Mouse (Mus musculus): ENCODE data around the gene Sdad1. TPM values are rescaled to one million over a fixed set of nuclear protein-coding genes. Genes with fewer than 3 reads are reported as not detected.

Sdad1 gene
- total and polyA plus RNA-seq, 3 experiments: 43.6 to 72.9 (median 63.7) TPM

- TF ChIP-seq USF1 (IDR thresholded peaks at IDR 0.05; ENCODE audit: low read depth, low read length) (no peak), POLR2A (IDR thresholded peaks at IDR 0.05; ENCODE audit: low read depth, low read length) (0 out of 2 replicates have a peak, but pooled peaks have one; percentile 24), NELFE (IDR thresholded peaks at IDR 0.05; ENCODE audit: low read depth, low read length) (no peak; the same call in 1 of the 2 replicates), E2F4 (IDR thresholded peaks at IDR 0.05; ENCODE audit: insufficient replicate concordance, low read depth, low read length) (peak; percentile 88; the same call in 1 of the 2 replicates), MEF2A (IDR thresholded peaks at IDR 0.05; ENCODE audit: borderline replicate concordance, low read depth, low read length) (peak; percentile 88), HCFC1 (IDR thresholded peaks at IDR 0.05; ENCODE audit: low read depth, low read length) (peak; percentile 42; the same call in 1 of the 2 replicates), SIN3A (IDR thresholded peaks at IDR 0.05; ENCODE audit: low read length) (peak; percentile 91; the same call in 1 of the 2 replicates)
Observed at GRCm38 (mm10) chr5:92348794-92349413, 38.6 kb upstream of the Sdad1 start, which contains the start of gene Cxcl10 (continued).

DNA sequence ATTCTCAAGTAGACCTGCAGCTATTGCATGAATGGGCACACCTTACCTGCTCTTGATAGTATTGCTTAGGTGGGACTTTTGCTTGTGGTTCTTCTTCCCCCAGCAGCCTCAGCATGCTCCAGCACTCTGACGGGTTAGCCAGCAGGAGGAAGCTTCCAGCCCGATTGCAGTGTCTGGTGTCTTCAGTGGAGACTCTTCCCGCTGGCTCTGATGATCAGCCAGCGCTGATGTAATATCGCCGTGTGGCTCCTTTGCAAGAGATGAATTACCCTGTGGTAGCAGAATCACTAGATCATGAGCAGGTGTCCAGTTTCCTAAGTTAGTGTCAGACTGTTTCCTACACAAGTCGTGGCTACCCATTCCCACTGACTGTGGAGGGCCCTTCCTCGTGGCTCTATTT, 34.7 kb upstream of the Sdad1 start:
- peaks cover 0 to 10% of the 10 kb centered on the region in 2 experiments for H3K36me3 ChIP-seq (replicated peaks in 1 of 2; ENCODE audit: control insufficient read depth in 1 of 2, insufficient read depth in 1 of 2, low read length in 1 of 2)
- DNase-seq (ENCODE audit: extremely low read depth): no peak
- no peaks in the 10 kb centered on the region for H3K27me3 ChIP-seq (replicated peaks)
- H3K27ac ChIP-seq (ENCODE audit: insufficient read depth, low read depth): no peak overlapping the region
- H3K4me3 ChIP-seq (replicated peaks in 1 of 3; ENCODE audit: low read depth in 2 of 3, low read length in 2 of 3, poor library complexity in 1 of 3): no peak overlapping the region
- peaks cover 17 to 39% of the 10 kb centered on the region in 2 experiments for H3K4me1 ChIP-seq (ENCODE audit: control insufficient read depth in 1 of 2, insufficient read depth in 2 of 2)
- TF ChIP-seq RCOR1 (conservative IDR thresholded peaks at IDR 0.05; ENCODE audit: low read depth, low read length) (no peak), BHLHE40 (IDR thresholded peaks at IDR 0.05; ENCODE audit: low read depth, low read length) (no peak), MAZ (IDR thresholded peaks at IDR 0.05; ENCODE audit: low read depth, low read length) (no peak), HCFC1 (IDR thresholded peaks at IDR 0.05; ENCODE audit: low read depth, low read length) (no peak), NELFE (IDR thresholded peaks at IDR 0.05; ENCODE audit: low read depth, low read length) (no peak), CTCF (conservative IDR thresholded peaks at IDR 0.05 in 1 of 2, IDR thresholded peaks at IDR 0.05 in 1 of 2; ENCODE audit: low read depth in 2 of 2, low read length in 2 of 2) (no peak), CHD1 (IDR thresholded peaks at IDR 0.05; ENCODE audit: low read depth, low read length) (no peak), ZC3H11A (IDR thresholded peaks at IDR 0.05; ENCODE audit: low read depth, low read length) (no peak), POLR2AphosphoS2 (IDR thresholded peaks at IDR 0.05; ENCODE audit: low read depth, low read length) (no peak), SIN3A (IDR thresholded peaks at IDR 0.05; ENCODE audit: low read length) (no peak), USF2 (conservative IDR thresholded peaks at IDR 0.05; ENCODE audit: low read depth, low read length) (no peak), TBP (conservative IDR thresholded peaks at IDR 0.05; ENCODE audit: low read depth, low read length) (no peak)
- H3K79me2 ChIP-seq (replicated peaks; ENCODE audit: control insufficient read depth, extremely low read depth, insufficient read depth, poor library complexity, severe bottlenecking): no peaks in the 10 kb centered on the region
- no peak overlapping the region for H3K4me2 ChIP-seq (ENCODE audit: insufficient read depth, low read depth, poor library complexity, severe bottlenecking)
- no peaks in the 10 kb centered on the region for H3K9me3 ChIP-seq (replicated peaks; ENCODE audit: low read length)
- in situ Hi-C loops (cut with MboI; ENCODE audit: low pct_ligation_motif_present, low pct_unique_long_range_greater_than_20kb, low sequenced_read_pairs) (no loop called here), dilution Hi-C loops (cut with MboI; ENCODE audit: extremely low pct_ligation_motif_present, extremely low pct_unique_long_range_greater_than_20kb, low sequenced_read_pairs) (no loop called here)
- H3K9ac ChIP-seq (ENCODE audit: insufficient read depth, low read depth): no peak overlapping the region

- Histone ChIP-seq H3K27me3 (replicated peaks) (no peaks in the 10 kb centered on the region), H3K79me2 (replicated peaks; ENCODE audit: control insufficient read depth, extremely low read depth, insufficient read depth, poor library complexity, severe bottlenecking) (no peaks in the 10 kb centered on the region), H3K36me3 (replicated peaks in 1 of 2; ENCODE audit: control insufficient read depth in 1 of 2, insufficient read depth in 1 of 2, low read length in 1 of 2) (no peaks in the 10 kb centered on the region), H3K9me3 (replicated peaks; ENCODE audit: low read length) (no peaks in the 10 kb centered on the region), H3K9ac (ENCODE audit: insufficient read depth, low read depth) (no peak overlapping the region), H3K4me1 (ENCODE audit: control insufficient read depth in 1 of 2, insufficient read depth in 2 of 2) (peaks cover 3 to 6% of the 10 kb centered on the region in 2 experiments; a peak in 2 of 4 replicates), H3K4me2 (ENCODE audit: insufficient read depth, low read depth, poor library complexity, severe bottlenecking) (no peak overlapping the region), H3K27ac (ENCODE audit: insufficient read depth, low read depth) (no peak overlapping the region), H3K4me3 (replicated peaks in 1 of 3; ENCODE audit: low read depth in 2 of 3, low read length in 2 of 3, poor library complexity in 1 of 3) (no peak overlapping the region)
- in situ Hi-C loops (cut with MboI; ENCODE audit: low pct_ligation_motif_present, low pct_unique_long_range_greater_than_20kb, low sequenced_read_pairs) (no loop called here), dilution Hi-C loops (cut with MboI; ENCODE audit: extremely low pct_ligation_motif_present, extremely low pct_unique_long_range_greater_than_20kb, low sequenced_read_pairs) (no loop called here)
- TF ChIP-seq MAFK (IDR thresholded peaks at IDR 0.05; ENCODE audit: insufficient replicate concordance, low read length): no peak
- DNase-seq (ENCODE audit: extremely low read depth): no peak
Observed at GRCm38 (mm10) chr5:92340606-92341005, 30.3 kb upstream of the Sdad1 start.

Measured in CH12.LX (cell line).